Mouse (Mus musculus) cerebellum, postnatal 4 days (tissue): ENCODE measurements at regions not wholly inside any gene's neighbourhood (a gene's known extent, or its start where the extent isn't known, plus 50 kb on each side); places are given as distances from the start of the nearest gene placed in this dataset.

Experiments
- DNase-seq, 2 experiments: peaks; one replicate each; pipeline ENCODE4 v3.0.0; 2022; ENCODE audit warnings: low spot score in 2 of 2, mixed read lengths in 1 of 2

DNA sequence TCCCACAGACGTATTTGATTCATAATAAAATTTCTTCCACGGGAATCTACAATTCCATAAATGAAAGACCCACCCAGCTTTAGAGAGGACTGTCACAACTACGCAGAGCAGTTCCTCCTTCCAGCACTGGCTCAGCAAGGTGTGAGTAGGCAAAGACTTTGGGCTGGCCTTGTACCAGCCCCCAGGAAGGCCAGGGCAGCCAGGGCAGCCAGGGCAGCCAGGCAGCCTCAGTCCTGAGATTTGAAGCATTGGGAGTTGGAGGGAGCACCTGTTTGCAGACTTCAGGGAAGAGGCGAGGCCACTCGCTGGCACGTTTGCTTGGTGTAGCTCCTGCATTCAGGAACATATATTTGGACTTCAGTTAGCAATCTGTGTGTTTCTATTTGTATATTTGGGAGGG is 70.0 kb upstream of the Spaca7 start:
- DNase-seq = no peak

DNA sequence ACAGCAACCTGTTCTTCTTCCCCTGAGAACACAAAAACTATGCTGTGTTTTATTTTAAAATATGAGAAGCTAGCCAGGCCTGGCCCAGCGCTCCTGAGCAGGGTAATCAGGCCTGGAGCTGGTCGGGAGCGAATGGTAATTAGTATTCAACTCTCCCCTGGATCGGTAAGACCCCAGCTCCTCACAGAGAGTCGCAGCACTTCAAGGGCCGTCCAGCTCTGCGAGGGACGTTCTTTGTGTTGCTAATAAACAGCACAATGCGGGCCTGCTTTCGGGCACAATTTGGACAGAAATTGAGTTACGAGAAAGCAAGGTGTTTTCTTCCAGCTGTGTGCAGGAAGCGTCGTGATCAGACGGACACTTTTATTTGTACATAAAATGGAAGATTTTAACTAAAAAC is 69.5 kb upstream of the Spaca7 start:
- DNase-seq = no peak

DNA sequence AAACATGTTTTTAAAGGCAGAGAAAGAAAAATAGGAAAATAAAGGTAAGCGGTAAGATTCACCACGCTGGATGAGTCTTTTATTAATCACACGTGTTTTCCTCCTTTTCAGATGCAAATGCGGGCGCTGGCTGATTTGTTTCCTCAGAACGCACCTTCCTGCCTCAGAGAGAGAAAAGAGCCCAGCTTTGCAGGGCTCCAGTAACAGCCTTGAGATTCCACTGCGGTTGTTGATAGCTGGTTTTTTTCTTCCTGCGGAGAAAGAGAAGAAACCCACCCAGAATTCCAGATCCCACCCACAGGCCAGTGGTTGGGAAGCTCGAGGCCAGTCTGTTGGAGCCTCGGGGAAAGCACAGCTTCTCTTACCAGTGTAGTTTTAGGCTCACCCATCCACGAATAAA is 68.6 kb upstream of the Spaca7 start:
- DNase-seq = no peak

DNA sequence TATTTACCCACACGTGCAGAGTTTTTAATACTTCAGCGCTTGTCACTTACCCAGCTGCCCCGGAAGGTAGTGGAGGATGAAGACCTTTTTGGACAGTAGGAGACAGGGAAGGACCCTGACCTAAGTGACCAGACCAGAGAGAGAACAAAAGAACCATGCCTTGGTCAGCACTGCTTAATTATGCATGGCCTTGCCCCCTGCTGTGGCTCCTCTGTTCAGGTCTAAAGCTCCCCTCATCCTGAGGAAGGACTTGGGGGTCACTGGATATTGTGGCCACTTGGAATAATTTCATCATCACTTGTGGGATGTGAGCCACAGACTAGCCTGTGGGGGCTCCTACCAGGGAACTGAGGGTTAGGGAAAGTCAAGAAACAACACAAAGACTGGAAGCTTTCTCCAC is 68.1 kb upstream of the Spaca7 start:
- DNase-seq = no peak

DNA sequence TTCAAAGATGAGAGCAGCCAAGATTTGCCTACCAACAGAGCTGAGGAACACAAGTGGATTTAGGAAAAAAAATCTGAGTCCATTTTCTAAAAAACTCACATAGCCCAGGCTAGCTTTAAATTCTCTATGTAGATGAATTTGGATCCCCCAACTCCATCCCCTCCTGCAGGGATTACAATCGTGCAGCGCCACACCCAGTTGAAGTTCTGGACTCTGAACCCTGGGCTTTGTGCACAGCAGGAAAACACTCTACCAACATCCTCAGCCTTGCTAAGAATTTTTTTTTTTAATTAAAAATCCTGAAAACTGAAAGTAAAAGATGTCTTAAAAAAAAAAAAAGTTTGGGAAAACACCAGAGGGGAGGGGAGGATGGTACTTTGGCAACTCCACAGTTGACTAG is 62.6 kb upstream of the Spaca7 start:
- no peak for DNase-seq

DNA sequence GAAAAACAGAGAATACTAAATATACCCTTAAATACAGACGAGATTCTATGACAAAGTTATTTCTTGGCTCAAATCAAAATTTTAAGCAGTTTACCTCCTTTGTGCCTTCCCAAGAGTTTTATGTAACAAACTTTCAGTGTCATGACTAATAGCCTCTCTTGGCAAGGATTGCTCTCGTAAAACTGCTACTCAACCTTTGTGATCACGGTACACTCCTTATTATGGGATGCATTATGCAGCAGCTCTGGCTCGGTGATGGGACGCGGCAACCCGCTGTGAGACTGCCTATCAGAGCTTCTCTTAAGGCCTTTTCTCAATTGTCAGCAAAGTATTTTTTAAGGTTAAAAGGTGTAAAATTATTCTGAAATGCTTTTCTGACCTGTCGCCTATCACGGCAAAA is 59.8 kb upstream of the Spaca7 start:
- DNase-seq = no peak

DNA sequence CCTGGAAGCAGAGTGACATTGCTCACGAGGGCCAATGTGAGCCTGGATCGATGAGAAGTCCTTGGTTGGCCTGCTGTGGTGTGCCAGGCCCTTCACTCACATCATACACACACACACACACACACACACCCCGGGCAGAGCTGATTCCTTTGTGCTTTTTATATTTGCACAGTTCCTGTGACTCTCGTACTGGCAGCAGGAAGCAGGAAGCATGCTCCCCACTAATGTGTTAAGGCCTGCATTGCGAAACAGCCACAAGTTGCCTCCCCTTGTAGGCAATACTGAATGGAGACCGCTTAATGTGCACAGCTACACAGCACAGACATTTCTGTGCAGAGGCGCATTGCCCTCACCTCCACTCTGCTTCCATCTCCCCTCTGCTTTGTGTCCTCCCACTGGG is 58.7 kb upstream of the Spaca7 start:
- DNase-seq = no peak

DNA sequence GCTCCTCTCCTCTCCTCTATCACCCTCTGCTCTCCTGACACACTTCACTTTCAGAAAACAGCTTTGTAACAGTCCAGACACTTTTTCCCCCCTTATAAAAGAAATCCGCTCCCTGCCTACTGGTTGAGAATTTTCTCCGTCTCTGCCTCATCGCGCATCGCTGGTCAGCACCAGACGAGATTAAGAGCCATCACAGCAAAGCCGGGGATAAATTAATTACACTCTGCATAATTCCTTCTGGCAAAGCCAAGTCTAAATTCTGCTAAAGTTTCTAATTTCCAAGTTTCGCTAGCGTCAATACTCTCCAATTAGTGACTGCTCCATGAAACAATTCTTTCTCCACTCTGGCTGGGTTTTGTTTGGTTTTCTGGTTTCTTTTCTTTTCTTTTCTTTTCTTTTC is 51.2 kb upstream of the Spaca7 start:
- no peak for DNase-seq
